Mouse (Mus musculus) midbrain, embryonic 13.5 days (tissue): ENCODE measurements around the gene Pknox2. TPM values are rescaled to one million over a fixed set of nuclear protein-coding genes. Genes with fewer than 3 reads are reported as not detected.

Experiments used
- ATAC-seq: fragments of 200-750 bp; cut with Nextera tagmentation; 2 replicates; pipeline ENCODE4 v1.8.0; 2017; ENCODE audit warnings: mild to moderate bottlenecking, moderate TSS enrichment, moderate library complexity
- H3K27ac ChIP-seq: fragments of 300-500 bp; sonication (generic); 2 replicates; pipeline ENCODE4 v1.5.1; 2015; ENCODE audit warnings: inconsistent platforms, mild to moderate bottlenecking, moderate library complexity
- H3K27me3 ChIP-seq: fragments of 300-500 bp; sonication (generic); 2 replicates; pipeline ENCODE4 v1.6.1; 2015; ENCODE audit warnings: mild to moderate bottlenecking, inconsistent platforms
- H3K36me3 ChIP-seq: fragments of 300-500 bp; sonication (generic); 2 replicates; pipeline ENCODE4 v1.6.1; 2015; ENCODE audit warnings: mild to moderate bottlenecking, inconsistent platforms
- H3K4me1 ChIP-seq: fragments of 300-500 bp; sonication (generic); replicated peaks from 2 replicates; pipeline ENCODE4 v1.6.1; 2015; ENCODE audit warnings: inconsistent platforms
- H3K4me2 ChIP-seq: fragments of 300-500 bp; sonication (generic); replicated peaks from 2 replicates; pipeline ENCODE4 v1.6.1; 2015; ENCODE audit warnings: moderate library complexity, mild to moderate bottlenecking, inconsistent platforms
- H3K4me3 ChIP-seq: fragments of 300-500 bp; sonication (generic); replicated peaks from 2 replicates; pipeline ENCODE4 v1.5.1; 2015; ENCODE audit warnings: mild to moderate bottlenecking, inconsistent platforms
- H3K9ac ChIP-seq: fragments of 300-500 bp; sonication (generic); replicated peaks from 2 replicates; pipeline ENCODE4 v1.6.1; 2015; ENCODE audit warnings: mild to moderate bottlenecking, inconsistent platforms
- H3K9me3 ChIP-seq: fragments of 300-500 bp; sonication (generic); 2 replicates; pipeline ENCODE4 v1.6.1; 2016; ENCODE audit warnings: mild to moderate bottlenecking, inconsistent platforms
- WGBS: fragments of 180-500 bp; shearing (Covaris S2); methylation state at CpG from one replicate; pipeline ENCODE4 v1.1.7; 2015; 5-methylcytosine and 5-hydroxymethylcytosine counted together
- polyA plus RNA-seq: library from polyadenylated mRNA; unstranded; fragments of >200 nt; fragmentation: Nextera tagmentation; extraction: Ambion mirVana; gene quantifications from 2 replicates; pipeline ENCODE4 v1.2.1, GENCODE M21; 2015

The Pknox2 gene
- polyA plus RNA-seq, 1 experiment from 2014 or later: 33.1 TPM

- H3K27ac ChIP-seq: no peak overlapping the region
- no peak for ATAC-seq
- H3K4me1 ChIP-seq: peaks cover 66% of the 10 kb centered on the region
- no peak overlapping the region for H3K9ac ChIP-seq
- no peaks in the 10 kb centered on the region for H3K9me3 ChIP-seq
- no peak overlapping the region for H3K4me2 ChIP-seq
- H3K27me3 ChIP-seq: no peaks in the 10 kb centered on the region
- 39% methylated on average over 4 of the region's 4 CpGs for WGBS
- H3K36me3 ChIP-seq: no peaks in the 10 kb centered on the region
- no peak overlapping the region for H3K4me3 ChIP-seq
Observed at GRCm38 (mm10) chr9:37138883-37139282, 8.3 kb downstream of the Pknox2 start.

- H3K9me3 ChIP-seq: no peaks in the 10 kb centered on the region
- ATAC-seq: no peak
- H3K27ac ChIP-seq: no peak overlapping the region
- no peaks in the 10 kb centered on the region for H3K27me3 ChIP-seq
- no peak overlapping the region for H3K4me3 ChIP-seq
- no peaks in the 10 kb centered on the region for H3K36me3 ChIP-seq
- no peak overlapping the region for H3K4me2 ChIP-seq
- 83% methylated on average over 13 of the region's 13 CpGs for WGBS
- peaks cover 41% of the 10 kb centered on the region for H3K4me1 ChIP-seq
- H3K9ac ChIP-seq: no peak overlapping the region
Observed at GRCm38 (mm10) chr9:37136340-37136739, 10.9 kb downstream of the Pknox2 start.

GRCm38 (mm10) chr9:37133495-37133894 is 13.7 kb downstream of the Pknox2 start:
- H3K36me3 ChIP-seq: peaks cover 2% of the 10 kb centered on the region; the same call in 1 of the 2 replicates
- ATAC-seq: no peak
- H3K4me3 ChIP-seq: no peak overlapping the region
- H3K4me1 ChIP-seq: 0 out of 2 replicates have a peak, but pooled peaks cover 15% of the 10 kb centered on the region
- H3K9ac ChIP-seq: no peak overlapping the region
- no peak overlapping the region for H3K4me2 ChIP-seq
- no peak overlapping the region for H3K27ac ChIP-seq
- peaks cover 7% of the 10 kb centered on the region; the same call in 1 of the 2 replicates for H3K9me3 ChIP-seq
- H3K27me3 ChIP-seq: no peaks in the 10 kb centered on the region
- 89% methylated on average over 7 of the region's 7 CpGs for WGBS

GRCm38 (mm10) chr9:37129046-37129445 is 18.2 kb downstream of the Pknox2 start:
- 0 out of 2 replicates have a peak, but pooled peaks cover 4% of the 10 kb centered on the region for H3K4me1 ChIP-seq
- no peaks in the 10 kb centered on the region for H3K27me3 ChIP-seq
- no peak for ATAC-seq
- H3K9ac ChIP-seq: no peak overlapping the region
- H3K4me3 ChIP-seq: no peak overlapping the region
- no peak overlapping the region for H3K4me2 ChIP-seq
- WGBS: 90% methylated on average over 6 of the region's 6 CpGs
- peaks cover 7% of the 10 kb centered on the region; the same call in 1 of the 2 replicates for H3K9me3 ChIP-seq
- peaks cover 2% of the 10 kb centered on the region; the same call in 1 of the 2 replicates for H3K36me3 ChIP-seq
- no peak overlapping the region for H3K27ac ChIP-seq

GRCm38 (mm10) chr9:37126197-37126596 is 21.0 kb downstream of the Pknox2 start:
- no peaks in the 10 kb centered on the region for H3K27me3 ChIP-seq
- H3K27ac ChIP-seq: no peak overlapping the region
- no peak overlapping the region for H3K4me3 ChIP-seq
- no peak overlapping the region for H3K4me2 ChIP-seq
- peaks cover 2% of the 10 kb centered on the region; the same call in 1 of the 2 replicates for H3K36me3 ChIP-seq
- WGBS: 94% methylated on average over 2 of the region's 2 CpGs
- peaks cover 26% of the 10 kb centered on the region for H3K4me1 ChIP-seq
- peaks cover 7% of the 10 kb centered on the region; the same call in 1 of the 2 replicates for H3K9me3 ChIP-seq
- H3K9ac ChIP-seq: no peak overlapping the region
- no peak for ATAC-seq

GRCm38 (mm10) chr9:37124696-37125480 is 22.3 kb downstream of the Pknox2 start:
- H3K4me1 ChIP-seq: peaks cover 34% of the 10 kb centered on the region
- 81% methylated on average over 8 of the region's 8 CpGs for WGBS
- no peak for ATAC-seq
- no peaks in the 10 kb centered on the region for H3K27me3 ChIP-seq
- H3K9ac ChIP-seq: no peak overlapping the region
- H3K4me3 ChIP-seq: no peak overlapping the region
- no peak overlapping the region for H3K27ac ChIP-seq
- H3K9me3 ChIP-seq: no peaks in the 10 kb centered on the region
- H3K4me2 ChIP-seq: no peak overlapping the region
- no peaks in the 10 kb centered on the region for H3K36me3 ChIP-seq

- no peak overlapping the region for H3K27ac ChIP-seq
- no peak overlapping the region for H3K4me3 ChIP-seq
- no peaks in the 10 kb centered on the region for H3K9me3 ChIP-seq
- WGBS: 62% methylated on average over 7 of the region's 7 CpGs
- ATAC-seq: peak; percentile 48; the same call in 1 of the 2 replicates
- no peak overlapping the region for H3K9ac ChIP-seq
- no peak overlapping the region for H3K4me2 ChIP-seq
- 0 out of 2 replicates have a peak, but pooled peaks cover 2% of the 10 kb centered on the region for H3K36me3 ChIP-seq
- H3K27me3 ChIP-seq: no peaks in the 10 kb centered on the region
- H3K4me1 ChIP-seq: peaks cover 34% of the 10 kb centered on the region
Observed at GRCm38 (mm10) chr9:37123384-37123783, 23.8 kb downstream of the Pknox2 start.

- Histone ChIP-seq H3K27me3 (no peaks in the 10 kb centered on the region), H3K36me3 (0 out of 2 replicates have a peak, but pooled peaks cover 2% of the 10 kb centered on the region), H3K9me3 (no peaks in the 10 kb centered on the region), H3K4me1 (peaks cover 34% of the 10 kb centered on the region), H3K27ac (0 out of 2 replicates have a peak overlapping the region, but pooled peaks have one; percentile 2), H3K9ac (no peak overlapping the region), H3K4me3 (no peak overlapping the region), H3K4me2 (no peak overlapping the region)
- ATAC-seq: no peak
- WGBS: 70% methylated on average over 6 of the region's 6 CpGs
Observed at GRCm38 (mm10) chr9:37122971-37123370, 24.2 kb downstream of the Pknox2 start.

GRCm38 (mm10) chr9:37122381-37122780 is 24.8 kb downstream of the Pknox2 start:
- WGBS: 60% methylated on average over 1 of the region's 1 CpGs
- Histone ChIP-seq H3K4me2 (no peak overlapping the region), H3K27ac (no peak overlapping the region), H3K9me3 (no peaks in the 10 kb centered on the region), H3K36me3 (0 out of 2 replicates have a peak, but pooled peaks cover 2% of the 10 kb centered on the region), H3K4me1 (peaks cover 34% of the 10 kb centered on the region), H3K4me3 (no peak overlapping the region), H3K27me3 (no peaks in the 10 kb centered on the region), H3K9ac (no peak overlapping the region)
- ATAC-seq: no peak

- Histone ChIP-seq H3K9ac (no peak overlapping the region), H3K27ac (no peak overlapping the region), H3K36me3 (0 out of 2 replicates have a peak, but pooled peaks cover 2% of the 10 kb centered on the region), H3K9me3 (no peaks in the 10 kb centered on the region), H3K4me1 (peaks cover 37% of the 10 kb centered on the region), H3K27me3 (no peaks in the 10 kb centered on the region), H3K4me3 (no peak overlapping the region), H3K4me2 (no peak overlapping the region)
- ATAC-seq: no peak
- whole genome bisulfite sequencing: 38% methylated on average over 4 of the region's 4 CpGs
Observed at GRCm38 (mm10) chr9:37121761-37122331, 25.4 kb downstream of the Pknox2 start.

GRCm38 (mm10) chr9:37120801-37121200 is 26.4 kb downstream of the Pknox2 start:
- 0 out of 2 replicates have a peak, but pooled peaks cover 2% of the 10 kb centered on the region for H3K36me3 ChIP-seq
- H3K4me1 ChIP-seq: peaks cover 45% of the 10 kb centered on the region
- H3K9ac ChIP-seq: no peak overlapping the region
- ATAC-seq: no peak
- H3K27ac ChIP-seq: no peak overlapping the region
- no peaks in the 10 kb centered on the region for H3K9me3 ChIP-seq
- WGBS: 88% methylated on average over 6 of the region's 6 CpGs
- H3K27me3 ChIP-seq: no peaks in the 10 kb centered on the region
- H3K4me3 ChIP-seq: no peak overlapping the region
- H3K4me2 ChIP-seq: no peak overlapping the region

GRCm38 (mm10) chr9:37117529-37117928 is 29.7 kb downstream of the Pknox2 start:
- H3K9me3 ChIP-seq: no peaks in the 10 kb centered on the region
- 0 out of 2 replicates have a peak, but pooled peaks cover 2% of the 10 kb centered on the region for H3K36me3 ChIP-seq
- H3K27me3 ChIP-seq: no peaks in the 10 kb centered on the region
- H3K9ac ChIP-seq: no peak overlapping the region
- peaks cover 54% of the 10 kb centered on the region for H3K4me1 ChIP-seq
- whole genome bisulfite sequencing: 94% methylated on average over 2 of the region's 2 CpGs
- H3K4me3 ChIP-seq: no peak overlapping the region
- ATAC-seq: no peak
- H3K4me2 ChIP-seq: no peak overlapping the region
- no peak overlapping the region for H3K27ac ChIP-seq
